Mouse (Mus musculus) hindbrain, postnatal 0 days (tissue): Measurements from ENCODE around the gene Ttc7b. TPM values are rescaled to one million over a fixed set of nuclear protein-coding genes. Genes with fewer than 3 reads are reported as not detected.

Experiments
- ATAC-seq: fragments of 200-750 bp; cut with Nextera tagmentation; 2 replicates; pipeline ENCODE4 v1.8.0; 2017; ENCODE audit warnings: mild to moderate bottlenecking, moderate TSS enrichment, moderate library complexity
- DNase-seq: peaks from one replicate; pipeline ENCODE4 v3.0.0-alpha.2; 2015; ENCODE audit warnings: low spot score
- H3K27ac ChIP-seq: fragments of 300-500 bp; sonication (generic); 2 replicates; pipeline ENCODE4 v1.5.1; 2014; ENCODE audit warnings: mild to moderate bottlenecking
- H3K27me3 ChIP-seq: fragments of 300-500 bp; sonication (generic); 2 replicates; pipeline ENCODE4 v1.6.1; 2014; ENCODE audit warnings: low read length, mixed read lengths; ENCODE audit not compliant: insufficient read depth
- H3K36me3 ChIP-seq: fragments of 300-500 bp; sonication (generic); 2 replicates; pipeline ENCODE4 v1.6.1; 2014; ENCODE audit warnings: low read length, mixed read lengths; ENCODE audit not compliant: insufficient read depth
- H3K4me1 ChIP-seq: fragments of 300-500 bp; sonication (generic); 2 replicates; pipeline ENCODE4 v1.6.1; 2014; ENCODE audit warnings: antibody characterized with exemption, low read length, mixed read lengths; ENCODE audit not compliant: insufficient read depth
- H3K4me2 ChIP-seq: fragments of 300-500 bp; sonication (generic); 2 replicates; pipeline ENCODE4 v1.6.1; 2014; ENCODE audit warnings: low read depth, mild to moderate bottlenecking, low read length, moderate library complexity, mixed read lengths
- H3K4me3 ChIP-seq: fragments of 300-500 bp; sonication (generic); 2 replicates; pipeline ENCODE4 v1.5.1; 2014; ENCODE audit warnings: low read length
- H3K9ac ChIP-seq: fragments of 300-500 bp; sonication (generic); replicated peaks from 2 replicates; pipeline ENCODE4 v1.6.1; 2014; ENCODE audit warnings: mild to moderate bottlenecking, low read length, moderate library complexity, mixed read lengths
- H3K9me3 ChIP-seq: fragments of 300-500 bp; sonication (generic); 2 replicates; pipeline ENCODE4 v1.6.1; 2016; ENCODE audit warnings: low read length, mixed read lengths
- CTCF ChIP-seq: IDR thresholded peaks from 2 replicates; pipeline ENCODE4 v1.5.1; 2016; ENCODE audit warnings: antibody characterized with exemption, control low read depth, low read depth
- WGBS: fragments of 180-500 bp; shearing (Covaris S2); extraction: QIAGEN DNeasy Blood & Tissue Kit; methylation state at CpG from one replicate; pipeline ENCODE4 v1.1.7; 2014; 5-methylcytosine and 5-hydroxymethylcytosine counted together
- polyA plus RNA-seq: library from polyadenylated mRNA; unstranded; fragments of >200 nt; fragmentation: Nextera tagmentation; extraction: Ambion mirVana; gene quantifications from 2 replicates; pipeline ENCODE4 v1.2.1, GENCODE M21; 2015
- total RNA-seq: library from RNA; depleted of rRNA; stranded (reverse); fragments of >200 nt; gene quantifications from 2 replicates; pipeline ENCODE4 v1.2.3, GENCODE M21; 2014

The Ttc7b gene
- total and polyA plus RNA-seq, 2 experiments from 2014 or later = 8.6 to 51.2 TPM

- H3K27ac ChIP-seq = peak overlapping the region; percentile 20; the same call in 1 of the 2 replicates
- ATAC-seq = no peak
- no peaks in the 10 kb centered on the region for H3K27me3 ChIP-seq
- DNase-seq = no peak
- H3K4me2 ChIP-seq = no peak overlapping the region
- TF ChIP-seq CTCF = no peak
- 44% methylated on average over 8 of the region's 8 CpGs for WGBS
- no peaks in the 10 kb centered on the region for H3K9me3 ChIP-seq
- H3K9ac ChIP-seq = no peak overlapping the region
- no peak overlapping the region for H3K4me3 ChIP-seq
- H3K36me3 ChIP-seq = peaks cover 15% of the 10 kb centered on the region; the same call in 1 of the 2 replicates
- no peaks in the 10 kb centered on the region for H3K4me1 ChIP-seq
These were observed 122.2 kb downstream of the Ttc7b start for GRCm38 (mm10) chr12:100398268-100398943.

GRCm38 (mm10) chr12:100397432-100398146 is 123.0 kb downstream of the Ttc7b start:
- Histone ChIP-seq H3K4me3 (no peak overlapping the region), H3K4me2 (no peak overlapping the region), H3K9ac (no peak overlapping the region), H3K9me3 (no peaks in the 10 kb centered on the region), H3K4me1 (peaks cover under 1% of the 10 kb centered on the region; the same call in 1 of the 2 replicates), H3K27ac (no peak overlapping the region; the same call in 1 of the 2 replicates), H3K36me3 (0 out of 2 replicates have a peak, but pooled peaks cover 8% of the 10 kb centered on the region), H3K27me3 (no peaks in the 10 kb centered on the region)
- 63% methylated on average over 15 of the region's 15 CpGs for WGBS
- ATAC-seq = no peak
- TF ChIP-seq CTCF = no peak
- no peak for DNase-seq

- Histone ChIP-seq H3K4me3 (no peak overlapping the region), H3K27ac (no peak overlapping the region), H3K9me3 (no peaks in the 10 kb centered on the region), H3K36me3 (0 out of 2 replicates have a peak, but pooled peaks cover 8% of the 10 kb centered on the region), H3K4me2 (no peak overlapping the region), H3K4me1 (peaks cover 8% of the 10 kb centered on the region), H3K9ac (no peak overlapping the region), H3K27me3 (no peaks in the 10 kb centered on the region)
- WGBS = 81% methylated on average over 2 of the region's 2 CpGs
- no peak for TF ChIP-seq CTCF
- peak; percentile 51 for ATAC-seq
- no peak for DNase-seq
These were observed 123.8 kb downstream of the Ttc7b start for GRCm38 (mm10) chr12:100396806-100397205.

- H3K27me3 ChIP-seq = no peaks in the 10 kb centered on the region
- 82% methylated on average over 3 of the region's 3 CpGs for WGBS
- no peak for TF ChIP-seq CTCF
- H3K36me3 ChIP-seq = 0 out of 2 replicates have a peak, but pooled peaks cover 4% of the 10 kb centered on the region
- no peak overlapping the region for H3K27ac ChIP-seq
- no peaks in the 10 kb centered on the region for H3K9me3 ChIP-seq
- no peak overlapping the region for H3K4me2 ChIP-seq
- H3K4me3 ChIP-seq = no peak overlapping the region
- H3K4me1 ChIP-seq = peaks cover 8% of the 10 kb centered on the region
- no peak for ATAC-seq
- no peak overlapping the region for H3K9ac ChIP-seq
- DNase-seq = no peak
These were observed 127.1 kb downstream of the Ttc7b start for GRCm38 (mm10) chr12:100393532-100393931.

- peaks cover 8% of the 10 kb centered on the region for H3K4me1 ChIP-seq
- no peak overlapping the region for H3K4me2 ChIP-seq
- TF ChIP-seq CTCF = no peak
- no peak overlapping the region for H3K4me3 ChIP-seq
- ATAC-seq = no peak
- DNase-seq = no peak
- H3K27ac ChIP-seq = no peak overlapping the region; the same call in 1 of the 2 replicates
- no peaks in the 10 kb centered on the region for H3K27me3 ChIP-seq
- 0 out of 2 replicates have a peak, but pooled peaks cover 4% of the 10 kb centered on the region for H3K36me3 ChIP-seq
- H3K9me3 ChIP-seq = no peaks in the 10 kb centered on the region
- WGBS = 69% methylated on average over 3 of the region's 3 CpGs
- H3K9ac ChIP-seq = no peak overlapping the region
These were observed 127.5 kb downstream of the Ttc7b start for GRCm38 (mm10) chr12:100393109-100393508.

GRCm38 (mm10) chr12:100392466-100392865 is 128.2 kb downstream of the Ttc7b start:
- no peak for TF ChIP-seq CTCF
- Histone ChIP-seq H3K9me3 (no peaks in the 10 kb centered on the region), H3K4me3 (no peak overlapping the region), H3K9ac (no peak overlapping the region), H3K4me1 (peaks cover 8% of the 10 kb centered on the region), H3K36me3 (peaks cover 4% of the 10 kb centered on the region; the same call in 1 of the 2 replicates), H3K27me3 (no peaks in the 10 kb centered on the region), H3K27ac (peak overlapping the region; percentile 62; the same call in 1 of the 2 replicates), H3K4me2 (no peak overlapping the region)
- WGBS = 31% methylated on average over 5 of the region's 5 CpGs
- DNase-seq (peak; percentile 44), ATAC-seq (no peak)

GRCm38 (mm10) chr12:100391890-100392289 is 128.7 kb downstream of the Ttc7b start:
- Histone ChIP-seq H3K27me3 (no peaks in the 10 kb centered on the region), H3K9ac (no peak overlapping the region), H3K36me3 (peaks cover 4% of the 10 kb centered on the region; the same call in 1 of the 2 replicates), H3K4me2 (no peak overlapping the region), H3K9me3 (no peaks in the 10 kb centered on the region), H3K27ac (peak overlapping the region; percentile 62; the same call in 1 of the 2 replicates), H3K4me1 (peaks cover 8% of the 10 kb centered on the region), H3K4me3 (no peak overlapping the region)
- WGBS = 47% methylated on average over 9 of the region's 9 CpGs
- ATAC-seq (peak; percentile 55), DNase-seq (peak; percentile 31)
- no peak for TF ChIP-seq CTCF
